ENCODE assay signal across 30 mouse cellular contexts in the genomic region with DNA sequence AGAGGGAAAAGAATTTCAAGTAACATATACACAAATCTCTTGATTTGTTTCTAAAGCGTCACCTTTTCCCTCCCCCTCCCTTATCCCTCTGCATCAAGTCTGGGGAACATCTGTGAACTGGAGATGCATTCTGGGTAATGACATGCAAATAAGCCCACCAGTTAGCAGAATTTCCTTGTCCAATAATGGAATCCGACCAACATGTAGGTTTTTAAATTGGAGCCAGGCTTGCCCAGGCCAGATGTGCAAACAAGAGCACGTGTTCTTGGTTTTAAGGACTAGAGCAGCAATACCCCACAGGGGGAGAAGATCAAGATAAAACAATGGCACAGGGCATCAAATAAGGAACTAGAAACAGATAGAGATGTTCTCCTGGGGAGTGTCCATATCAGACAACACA.
DNase-seq lines count a peak whose midpoint lies in the region; ATAC-seq lines count a peak whose summit lies in the region.
"Had no signal": no experiment of that assay in that cellular context is flagged by ENCODE, and none has a peak within 500 bp of the region (broad histone marks: within the 10 kb centered on the region; RNA-seq: fewer than 3 reads in every experiment).

No protein-coding gene starts in this region.

- 72% methylated on average over 3 of the region's 3 CpGs for WGBS in kidney, embryonic 16.5 days
- 24% methylated on average over 3 of the region's 3 CpGs for WGBS in embryonic facial prominence, embryonic 11.5 days

- no peaks in the 10 kb centered on the region for H3K27me3 ChIP-seq in kidney, embryonic 16.5 days (ENCODE audit: insufficient read depth, low read length)
- H3K27me3 ChIP-seq in embryonic facial prominence, embryonic 11.5 days (ENCODE audit: control insufficient read depth, insufficient read depth, low read length), result no peaks in the 10 kb centered on the region
- H3K27me3 ChIP-seq: CH12.LX; hindbrain, embryonic 15.5 days; liver, embryonic 13.5 days; megakaryocyte, embryonic 14.5 days; midbrain, embryonic 13.5 days; stomach, embryonic 15.5 days had no signal

- no peaks in the 10 kb centered on the region for H3K9me3 ChIP-seq in kidney, embryonic 16.5 days (ENCODE audit: low read length)
- H3K9me3 ChIP-seq in embryonic facial prominence, embryonic 11.5 days (replicated peaks; ENCODE audit: control insufficient read depth, low read length), result no peaks in the 10 kb centered on the region
- H3K9me3 ChIP-seq: embryonic facial prominence, embryonic 13.5 days; hindbrain, embryonic 15.5 days; limb, embryonic 15.5 days; liver, embryonic 13.5 days; midbrain, embryonic 13.5 days; stomach, embryonic 15.5 days had no signal

- no peak overlapping the region for H3K4me3 ChIP-seq in kidney, embryonic 16.5 days (ENCODE audit: low read length)
- H3K4me3 ChIP-seq in embryonic facial prominence, embryonic 11.5 days (ENCODE audit: low read depth, low read length), result no peak overlapping the region
- H3K4me3 ChIP-seq: embryonic facial prominence, embryonic 13.5 days; erythroblast, embryonic 14.5 days; hindbrain, embryonic 15.5 days; limb, embryonic 15.5 days; liver, embryonic 13.5 days; megakaryocyte, embryonic 14.5 days; midbrain, embryonic 13.5 days; stomach, embryonic 15.5 days had no signal

- H3K27ac ChIP-seq in kidney, embryonic 16.5 days (ENCODE audit: low read length), result peak overlapping the region; percentile 41
- H3K27ac ChIP-seq in embryonic facial prominence, embryonic 11.5 days (replicated peaks; ENCODE audit: low read depth, low read length), result no peak overlapping the region
- H3K27ac ChIP-seq: embryonic facial prominence, embryonic 13.5 days; hindbrain, embryonic 15.5 days; limb, embryonic 15.5 days; liver, embryonic 13.5 days; midbrain, embryonic 13.5 days; stomach, embryonic 15.5 days had no signal

- ATAC-seq in kidney, embryonic 16.5 days (ENCODE audit: low FRiP score, low TSS enrichment), result no peak
- no peak for ATAC-seq in embryonic facial prominence, embryonic 11.5 days (replicated peaks; ENCODE audit: insufficient number of reproducible peaks, low FRiP score, low TSS enrichment, low read depth)
- ATAC-seq: activated CD4-positive, CD25-positive, alpha-beta regulatory T cell, adult 4 months; forebrain, postnatal 0 days; inflammation-experienced regulatory T-cells, adult 6 months; lung, postnatal 0 days; midbrain, embryonic 13.5 days had no signal

- no peaks in the 10 kb centered on the region for H3K36me3 ChIP-seq in kidney, embryonic 16.5 days (ENCODE audit: insufficient read depth, low read length)
- H3K36me3 ChIP-seq in embryonic facial prominence, embryonic 11.5 days (replicated peaks; ENCODE audit: control insufficient read depth, insufficient read depth, low read depth, low read length), result no peaks in the 10 kb centered on the region
- H3K36me3 ChIP-seq: embryonic facial prominence, embryonic 13.5 days; hindbrain, embryonic 15.5 days; limb, embryonic 15.5 days; liver, embryonic 13.5 days; midbrain, embryonic 13.5 days; stomach, embryonic 15.5 days had no signal

- H3K4me2 ChIP-seq in kidney, embryonic 16.5 days (replicated peaks; ENCODE audit: low read depth, low read length), result no peak overlapping the region
- no peak overlapping the region for H3K4me2 ChIP-seq in embryonic facial prominence, embryonic 11.5 days (ENCODE audit: low read depth, low read length)
- H3K4me2 ChIP-seq: embryonic facial prominence, embryonic 13.5 days; hindbrain, embryonic 15.5 days; limb, embryonic 15.5 days; liver, embryonic 13.5 days; midbrain, embryonic 13.5 days; stomach, embryonic 15.5 days had no signal

- H3K9ac ChIP-seq in kidney, embryonic 16.5 days (replicated peaks; ENCODE audit: low read length), result no peak overlapping the region
- no peak overlapping the region for H3K9ac ChIP-seq in embryonic facial prominence, embryonic 11.5 days (replicated peaks; ENCODE audit: low read length)
- H3K9ac ChIP-seq: embryonic facial prominence, embryonic 13.5 days; forebrain, postnatal 0 days; hindbrain, embryonic 15.5 days; limb, embryonic 15.5 days; liver, embryonic 13.5 days; midbrain, embryonic 13.5 days; stomach, embryonic 15.5 days had no signal

- peaks cover 21% of the 10 kb centered on the region for H3K4me1 ChIP-seq in kidney, embryonic 16.5 days (ENCODE audit: insufficient read depth, low read length)
- H3K4me1 ChIP-seq in embryonic facial prominence, embryonic 11.5 days (ENCODE audit: control insufficient read depth, insufficient read depth, low read length), result no peaks in the 10 kb centered on the region
- H3K4me1 ChIP-seq: liver, embryonic 13.5 days; megakaryocyte, embryonic 14.5 days; midbrain, embryonic 13.5 days; stomach, embryonic 15.5 days had no signal

- peak; percentile 48 for DNase-seq in embryo, embryonic 10 days (ENCODE audit: low spot score)
- no peak for DNase-seq in embryo, embryonic 9.5 days (ENCODE audit: extremely low spot score)
- DNase-seq in kidney, adult 11 months, result no peak
- DNase-seq in embryonic facial prominence, embryonic 11.5 days (ENCODE audit: low spot score), result peak; percentile 82
- no peak for DNase-seq in thymus, postnatal 14 days
- no peak for DNase-seq in right cerebral cortex, postnatal 10 days (ENCODE audit: low spot score in 2 of 2)
- DNase-seq: adrenal gland, adult 2 months; adrenal gland, postnatal 36 days; cerebellum, adult 9-11 months; forebrain, postnatal 0 days; gastrocnemius, postnatal 10 days; kidney, adult 2 months; kidney, postnatal 4 days; liver, embryonic 13.5 days; lung, adult 18-20 months; lung, postnatal 4 days; retina, postnatal 1 day; right cerebral cortex, postnatal 25 days had no signal

Comparison
In these comparisons a context has a peak if more than half of its experiments do, and no peak if none do; other contexts are left out.
1. DNase-seq: peak in embryo, embryonic 10 days (single experiment) and embryonic facial prominence, embryonic 11.5 days (single experiment); none in embryo, embryonic 9.5 days (single experiment), kidney, adult 11 months (single experiment), thymus, postnatal 14 days (single experiment) and right cerebral cortex, postnatal 10 days (0 of 2).